Mouse (Mus musculus) naive thymus-derived CD4-positive, alpha-beta T cell, adult 2 months (primary cell): ENCODE results near the gene Gm37240.

Experiments
- DNase-seq: peaks from one replicate; pipeline ENCODE4 v3.0.0-alpha.2; 2011; ENCODE audit warnings: low read depth

The Gm37240 gene

DNA sequence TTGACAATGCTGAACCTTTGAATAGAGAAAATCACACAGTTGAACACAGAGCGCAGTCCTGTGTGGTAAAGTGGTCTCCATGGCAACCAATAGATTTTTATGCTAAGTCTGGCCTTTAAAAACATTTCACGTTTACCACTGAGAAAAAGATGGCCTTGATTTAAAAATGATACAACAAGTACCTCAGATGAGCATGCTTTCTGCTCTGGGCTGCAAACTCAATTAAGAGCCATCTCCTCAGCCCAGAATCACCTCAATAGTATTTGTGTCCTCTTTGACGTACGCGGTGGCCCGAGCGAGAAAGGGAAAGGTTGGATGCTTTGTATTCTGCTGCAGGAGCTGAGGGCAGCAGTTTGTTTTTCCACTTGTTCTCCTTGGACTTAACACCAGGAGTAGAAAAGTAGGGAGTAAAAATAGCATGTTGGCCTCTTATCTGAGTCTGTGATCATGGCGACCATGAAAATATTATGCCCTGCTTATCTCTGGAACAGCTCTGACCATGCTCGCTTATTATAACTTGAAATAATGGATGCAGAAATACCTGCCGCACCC, 548.0 kb downstream of the Gm37240 start:
- DNase-seq = no peak

DNA sequence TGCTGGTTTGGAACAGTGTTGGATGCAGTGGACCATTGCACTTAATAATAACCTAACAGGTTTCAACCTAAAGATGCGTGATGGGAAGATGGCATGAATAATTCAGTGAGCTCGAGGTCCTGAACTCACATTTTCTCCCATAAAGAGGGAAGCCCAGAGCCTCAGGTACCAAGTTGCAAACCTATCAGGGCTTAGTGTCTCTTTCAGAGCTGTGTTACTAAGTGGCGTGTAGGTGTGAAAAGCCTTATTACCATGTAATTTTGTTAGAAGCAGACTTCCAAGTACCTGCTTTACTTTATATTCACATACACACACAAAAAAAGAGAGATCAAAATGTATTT, 548.6 kb downstream of the Gm37240 start:
- DNase-seq = no peak

DNA sequence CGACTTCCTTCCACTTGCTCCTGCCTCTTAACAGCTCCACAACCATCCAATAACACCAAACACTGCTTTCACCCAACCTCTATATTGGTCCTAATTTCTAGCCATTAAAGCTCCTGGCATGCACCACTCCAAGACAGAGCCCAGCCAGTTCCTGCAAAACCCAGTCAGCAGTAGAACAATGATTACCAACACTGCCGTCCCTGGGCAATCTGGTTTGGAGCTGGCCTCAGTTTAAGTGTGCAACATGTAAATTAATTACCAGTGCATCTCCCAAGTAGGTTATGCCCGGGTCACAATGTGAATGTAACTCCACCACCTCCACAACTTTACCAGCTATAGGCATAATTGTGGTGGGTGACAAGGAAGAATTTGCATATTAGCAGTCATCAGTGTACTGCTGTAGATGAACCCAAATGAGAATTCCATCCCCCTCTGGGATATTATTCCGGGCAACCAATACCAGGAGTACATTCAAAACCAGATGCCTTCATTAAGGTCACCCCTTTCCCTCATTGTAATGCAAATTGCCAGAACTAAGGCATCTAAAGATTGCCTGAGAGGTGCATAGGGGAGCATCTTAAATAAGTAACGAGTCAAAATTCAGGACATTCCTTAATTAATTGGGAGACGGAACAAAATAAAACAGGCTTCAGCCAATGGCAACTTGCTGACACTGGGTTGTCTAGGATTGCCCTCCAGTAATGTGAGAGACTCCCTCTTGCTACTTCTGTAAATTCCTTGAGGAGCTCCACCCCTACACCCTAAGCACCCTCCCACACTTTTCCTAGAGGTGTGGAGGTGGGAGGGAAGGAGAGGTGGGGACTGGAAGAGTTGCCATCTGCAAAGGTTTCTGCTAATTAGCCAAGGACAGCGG, 549.2 kb downstream of the Gm37240 start:
- DNase-seq = no peak

DNA sequence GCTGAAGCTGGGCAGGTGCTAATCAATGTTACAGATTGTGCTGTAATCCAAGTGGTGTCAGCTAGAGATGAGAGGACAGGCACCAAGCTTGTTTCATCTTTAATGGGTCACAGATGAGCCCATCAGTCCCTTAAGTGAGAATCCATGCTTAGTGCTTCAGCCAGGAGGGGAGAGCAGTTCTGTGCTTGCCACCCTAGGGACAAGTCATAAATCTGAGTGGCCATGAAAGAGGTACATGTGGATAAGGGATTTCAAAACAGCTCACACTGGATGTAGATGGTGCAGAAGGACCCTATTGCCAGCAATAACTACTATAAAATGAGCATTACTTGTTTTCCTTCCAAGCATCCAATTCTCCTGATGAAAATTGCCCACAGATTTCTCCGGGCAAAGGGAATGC, 551.8 kb downstream of the Gm37240 start:
- DNase-seq = no peak

DNA sequence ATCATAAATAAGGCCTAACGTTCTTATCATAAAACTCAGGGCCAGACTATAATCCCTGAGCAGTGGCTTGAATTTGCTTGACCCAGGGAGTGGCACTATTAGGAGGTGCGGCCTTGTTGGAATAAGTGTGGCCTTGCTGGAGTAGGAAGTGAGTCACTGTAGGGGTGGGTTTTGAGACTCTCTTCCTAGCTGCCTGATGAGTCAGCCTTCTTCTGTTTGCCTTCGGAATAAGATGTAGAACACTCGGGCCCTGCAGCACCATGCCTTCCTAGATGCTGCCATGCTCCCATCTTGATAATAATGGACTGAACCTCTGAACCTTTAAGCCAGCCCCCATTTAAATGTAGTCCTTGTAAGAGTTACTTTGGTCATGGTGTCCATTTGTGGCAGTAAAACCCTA, 555.0 kb downstream of the Gm37240 start:
- no peak for DNase-seq

DNA sequence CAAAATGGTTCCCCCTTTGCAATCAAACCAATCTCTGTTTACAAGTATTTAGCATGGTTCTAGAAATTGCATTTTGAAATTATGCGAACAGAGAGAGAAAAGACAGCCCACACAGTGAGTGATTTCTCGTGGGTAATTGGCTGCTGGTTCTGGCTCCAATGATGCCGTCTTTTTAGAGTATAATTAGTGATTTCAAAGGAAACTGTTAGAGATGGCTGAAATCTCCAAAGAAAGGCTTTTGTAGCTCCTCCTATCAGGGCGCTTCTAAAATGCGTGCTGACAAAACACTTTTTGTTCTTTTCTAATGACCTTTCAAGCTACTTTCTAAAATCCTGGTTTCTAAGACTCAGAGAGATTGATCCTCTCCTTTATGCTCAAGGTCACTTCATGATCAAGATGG, 569.1 kb downstream of the Gm37240 start:
- no peak for DNase-seq

DNA sequence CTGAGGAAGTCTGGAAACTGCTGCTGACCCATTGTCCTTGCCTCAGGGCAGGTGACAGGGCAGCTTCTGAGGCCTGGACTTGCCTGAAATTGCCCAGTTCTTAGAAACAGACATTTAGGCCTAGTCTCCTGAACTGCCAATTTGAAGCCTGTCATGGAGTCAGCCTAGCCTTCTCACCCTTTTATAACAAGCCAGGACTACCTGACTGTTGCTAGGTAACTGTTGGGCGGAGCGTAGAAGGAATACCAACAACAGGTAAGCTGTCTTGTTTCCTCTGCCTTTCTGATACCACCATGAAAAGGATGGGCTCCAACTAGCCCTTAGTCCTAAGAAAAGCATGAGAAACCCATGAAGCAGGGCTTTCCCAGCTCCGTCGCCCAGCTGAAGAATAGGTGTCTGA, 570.0 kb downstream of the Gm37240 start:
- no peak for DNase-seq

DNA sequence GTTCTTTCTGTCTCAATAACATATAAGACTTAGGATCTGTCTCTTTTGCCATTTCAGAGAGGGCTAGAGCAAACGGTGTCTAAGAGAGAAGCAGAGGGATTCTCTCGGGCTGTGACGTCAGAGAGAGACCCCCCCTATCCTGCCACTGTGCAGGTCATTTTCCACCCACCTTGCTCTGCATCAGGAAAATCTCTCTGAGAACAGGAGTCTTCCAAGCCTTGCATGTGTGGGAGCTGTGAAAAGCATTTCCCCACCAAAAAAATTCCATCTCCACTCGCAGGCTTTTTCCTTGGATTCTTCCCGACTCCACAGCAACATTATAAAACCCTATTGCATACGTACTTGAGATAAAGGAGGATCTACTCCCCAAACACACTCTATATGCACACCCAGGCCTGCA, 572.4 kb downstream of the Gm37240 start:
- DNase-seq = no peak

DNA sequence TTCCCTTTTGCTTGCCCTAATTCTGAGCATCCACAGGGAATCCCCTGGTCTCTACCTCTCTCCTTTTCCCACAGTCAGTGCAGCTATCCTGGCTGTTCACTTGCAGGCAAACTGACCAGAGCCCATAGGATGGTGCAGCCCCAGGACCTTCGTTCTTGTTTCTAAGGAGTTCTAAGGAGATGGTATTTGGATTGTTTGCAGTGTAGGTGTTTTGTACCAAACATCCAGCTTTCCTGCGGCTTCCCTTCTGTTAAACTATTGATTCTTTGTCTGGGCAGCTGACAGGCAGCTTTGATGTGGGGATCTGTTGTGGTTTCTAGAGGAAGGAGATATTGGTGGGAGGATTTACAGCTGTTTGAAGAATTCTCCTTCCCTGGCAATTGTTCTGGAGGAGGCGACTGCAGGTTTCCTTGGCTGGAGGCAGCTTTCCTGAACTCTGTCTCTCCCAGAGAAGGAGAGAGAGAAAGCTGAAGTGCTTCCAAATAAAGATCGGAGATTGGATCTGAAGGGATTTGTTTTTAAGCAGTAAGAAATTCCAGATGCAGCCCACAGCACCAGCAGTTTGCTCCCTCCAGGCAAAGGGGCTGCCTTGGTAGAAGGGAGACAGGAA, 573.6 kb downstream of the Gm37240 start:
- no peak for DNase-seq

DNA sequence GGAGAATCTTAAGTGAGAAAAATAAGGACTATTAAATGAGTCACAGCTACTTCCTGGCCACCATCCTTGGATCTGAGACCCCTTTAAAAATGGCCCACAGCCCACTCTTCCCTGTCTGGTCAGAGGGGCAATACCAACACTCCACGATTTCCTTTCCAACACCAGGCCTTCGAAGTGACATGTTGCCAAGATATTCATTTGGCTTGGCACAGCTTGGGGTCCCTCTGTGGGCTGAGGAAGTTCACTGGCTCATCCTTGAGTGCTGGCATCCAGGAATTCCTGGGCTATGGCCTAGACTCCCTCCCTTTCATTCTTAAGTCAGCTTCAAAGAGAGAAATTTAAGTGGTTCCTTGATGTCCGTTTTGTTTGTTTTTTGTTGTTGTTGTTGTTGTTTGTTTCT, 576.1 kb downstream of the Gm37240 start:
- no peak for DNase-seq

DNA sequence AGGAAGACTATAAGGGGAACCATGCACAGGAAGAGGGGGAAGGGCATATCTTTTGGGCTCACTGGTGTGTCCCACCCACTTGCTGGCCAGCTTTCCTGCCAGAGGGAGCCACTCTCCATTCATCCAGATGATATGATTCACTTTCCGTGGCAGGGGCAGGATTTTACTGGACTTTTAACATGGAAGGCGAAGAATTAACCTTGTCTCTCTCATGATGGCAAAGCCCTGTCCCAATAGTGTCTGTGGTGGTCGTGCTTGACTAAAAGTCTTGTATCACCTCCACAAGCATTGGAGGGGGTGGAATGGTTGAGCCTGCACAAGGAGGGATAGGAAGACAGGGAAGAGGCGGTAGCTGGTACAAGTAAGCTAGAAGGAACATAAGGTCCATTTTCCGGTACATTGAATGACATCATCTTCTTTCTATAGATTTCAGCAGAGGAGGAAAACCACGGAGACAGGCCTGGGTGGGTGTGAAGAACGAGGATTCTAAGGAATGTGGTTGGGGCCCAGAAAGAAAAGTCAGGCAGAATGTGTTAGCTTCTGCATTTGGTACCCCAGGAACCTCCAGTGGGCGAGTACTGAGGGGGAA, 576.8 kb downstream of the Gm37240 start:
- DNase-seq = no peak

DNA sequence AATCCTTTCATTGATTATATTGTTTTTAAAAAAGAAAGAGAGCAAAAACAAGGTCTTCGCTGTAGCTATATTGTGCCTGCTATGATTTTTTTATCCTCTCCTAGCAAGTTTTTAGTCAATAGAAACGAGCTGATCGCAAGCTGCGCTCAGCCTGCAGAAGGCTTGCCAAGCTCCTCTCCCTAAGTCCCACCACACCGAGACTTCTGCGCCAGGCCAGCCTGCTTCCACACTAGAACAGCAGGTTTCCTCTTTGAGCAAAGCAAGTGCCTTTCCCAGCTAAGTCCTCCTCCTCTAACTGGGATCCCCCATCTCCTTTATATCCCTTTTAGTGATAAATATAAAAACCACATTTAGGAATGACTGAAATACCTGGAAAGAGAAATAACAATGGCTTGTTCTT, 578.1 kb downstream of the Gm37240 start:
- DNase-seq = no peak

DNA sequence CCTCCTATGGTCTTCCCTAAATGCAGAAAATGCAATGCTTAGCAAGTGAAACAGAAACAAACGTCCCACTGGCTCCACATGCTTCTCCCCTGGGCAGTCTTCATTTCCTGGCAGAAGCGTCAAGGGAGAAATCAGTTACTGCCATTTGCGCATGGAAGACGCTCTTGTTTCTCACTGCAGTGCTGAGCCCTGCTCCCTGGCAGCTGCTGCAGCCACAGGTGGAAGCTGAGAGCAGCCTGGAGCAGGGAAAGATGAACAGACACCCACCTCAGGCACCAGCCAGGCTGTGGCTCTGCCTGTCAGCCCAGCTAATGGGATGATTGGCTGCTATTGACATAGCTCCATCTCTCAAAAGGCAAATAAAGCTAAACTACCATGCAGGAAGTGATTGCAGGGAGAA, 578.6 kb downstream of the Gm37240 start:
- DNase-seq = no peak

DNA sequence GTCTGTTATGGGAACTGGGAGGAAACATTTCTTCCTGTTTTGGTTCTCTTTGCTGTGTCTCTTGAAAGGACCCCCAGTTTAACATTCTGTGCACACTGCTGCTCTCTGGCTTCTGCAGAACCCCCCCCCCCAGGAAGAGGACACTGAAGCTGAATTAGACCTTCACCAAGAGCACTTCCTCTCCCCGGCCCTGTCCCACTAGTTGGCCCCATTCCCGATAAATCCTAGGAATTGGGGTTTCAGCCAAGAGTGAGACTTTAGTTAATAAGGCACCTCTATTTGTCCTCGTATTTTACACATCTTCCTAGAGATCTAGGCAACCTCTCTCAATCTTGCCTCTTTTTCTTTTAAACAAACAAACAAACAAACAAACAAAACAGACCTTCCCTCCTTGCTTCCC, 585.5 kb downstream of the Gm37240 start:
- DNase-seq = no peak

DNA sequence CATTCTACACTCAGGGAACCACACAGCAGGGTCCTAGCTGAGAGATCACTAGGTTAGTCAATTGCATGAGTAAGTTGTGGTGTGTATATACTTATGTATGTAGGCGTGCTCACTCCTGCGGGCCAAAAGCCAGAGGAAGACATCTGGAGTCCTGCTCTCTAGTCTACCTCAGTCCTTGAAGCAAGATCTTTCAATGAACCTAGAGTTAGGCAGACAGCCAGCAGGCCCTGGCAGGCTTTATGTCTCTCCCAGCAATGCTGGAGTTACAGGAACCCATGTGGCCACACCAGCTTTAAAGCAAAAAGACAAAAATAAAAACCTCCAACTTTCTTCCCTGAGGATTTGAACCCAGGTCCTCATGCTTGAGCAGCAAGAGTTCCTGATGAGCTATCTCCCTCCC, 586.0 kb downstream of the Gm37240 start:
- DNase-seq = no peak

DNA sequence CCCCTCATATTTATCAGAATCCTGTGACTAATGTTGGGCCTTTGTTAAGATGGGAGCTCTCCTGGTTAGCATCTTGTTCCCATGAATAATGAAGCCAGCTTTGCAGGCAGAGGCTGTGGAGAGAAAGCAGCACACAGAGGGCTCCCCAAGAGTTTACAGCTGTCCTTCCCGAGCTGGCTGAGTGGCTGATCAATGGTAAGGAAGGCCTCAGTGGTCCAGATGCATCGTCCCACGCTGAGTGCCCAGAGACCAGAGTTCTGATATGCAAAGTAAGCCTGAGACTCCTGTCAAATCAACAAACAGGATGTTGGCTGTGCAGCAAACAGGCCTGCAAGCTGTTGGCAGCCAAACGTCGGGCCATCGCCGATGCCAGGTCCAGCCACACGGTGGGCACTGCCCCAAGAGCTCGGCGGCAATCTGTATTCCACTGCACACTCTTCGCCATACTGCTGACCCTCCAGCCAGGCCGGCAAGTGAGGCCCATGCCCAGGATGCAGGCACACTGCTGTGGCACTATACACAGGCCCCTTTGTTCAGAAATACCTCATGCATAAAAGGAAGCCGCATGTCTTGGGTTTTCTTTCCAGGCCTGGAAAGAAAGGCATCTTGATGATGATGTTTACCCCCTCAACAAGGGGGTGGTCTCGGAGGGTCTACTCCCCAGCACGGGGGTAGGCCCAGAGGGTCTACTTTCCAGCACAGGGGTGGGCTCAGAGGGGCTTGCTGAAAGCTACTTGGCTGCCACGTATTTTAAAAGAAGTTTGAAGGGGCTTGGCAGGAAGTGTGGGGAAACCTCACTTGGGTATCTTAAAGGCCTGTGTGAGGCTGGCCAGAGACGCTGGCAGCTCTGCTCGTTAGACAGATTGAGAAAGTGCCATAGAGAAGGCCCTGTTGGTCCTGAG, 587.4 kb downstream of the Gm37240 start:
- no peak for DNase-seq

DNA sequence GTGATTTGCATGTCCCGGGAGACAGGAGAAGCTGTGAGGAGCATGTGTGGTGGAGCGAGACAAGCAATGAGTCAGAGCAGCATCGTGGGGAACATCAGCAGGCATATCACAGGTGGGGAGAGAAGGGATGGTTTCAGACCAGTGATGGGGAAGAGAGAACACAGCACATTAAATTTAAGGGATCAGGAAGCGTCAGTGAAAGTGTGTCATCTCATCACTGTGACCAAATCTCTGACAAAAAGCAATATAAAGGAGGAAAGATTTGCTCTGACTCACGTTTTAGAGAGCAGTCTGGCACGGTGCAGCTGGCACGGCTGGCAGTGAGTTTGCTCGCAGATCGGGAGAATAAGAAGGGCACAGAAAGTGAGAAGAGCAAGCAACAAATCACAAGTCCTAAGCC, 592.1 kb downstream of the Gm37240 start:
- no peak for DNase-seq

DNA sequence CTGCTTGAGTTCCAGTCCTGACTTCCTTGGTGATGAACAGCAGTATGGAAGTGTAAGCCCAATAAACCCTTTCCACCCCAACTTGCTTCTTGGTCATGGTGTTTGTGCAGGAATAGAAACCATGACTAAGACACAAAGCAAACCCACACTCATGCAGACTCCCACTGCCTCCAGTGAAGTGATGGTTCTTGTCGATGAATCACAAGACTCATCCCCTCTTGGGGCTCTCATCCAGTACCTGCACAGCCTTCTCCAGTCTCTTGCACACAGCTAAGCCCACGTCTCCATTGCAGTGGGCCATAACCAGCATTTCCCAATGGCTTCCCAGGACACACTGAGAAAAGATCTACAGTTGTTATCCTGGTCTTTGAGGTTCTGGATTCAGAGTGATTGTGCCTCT, 599.7 kb downstream of the Gm37240 start:
- no peak for DNase-seq

DNA sequence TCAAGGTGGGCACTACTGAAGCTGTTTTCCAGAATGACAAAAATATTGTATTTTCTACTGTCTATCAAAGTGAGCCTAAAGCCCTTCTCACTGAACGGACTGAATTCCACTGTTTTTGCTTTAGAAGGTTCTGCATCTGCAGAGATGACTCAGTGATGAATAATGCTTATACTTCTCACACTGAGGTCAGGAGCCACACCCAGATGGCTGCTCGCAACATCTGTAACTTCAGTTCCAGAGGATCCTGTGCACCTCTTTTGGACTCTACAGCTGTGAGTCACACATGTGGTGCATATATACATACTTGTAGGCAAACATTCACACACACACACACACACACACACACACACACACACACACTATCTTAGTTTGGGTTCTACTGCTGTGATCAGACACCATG, 602.8 kb downstream of the Gm37240 start:
- DNase-seq = no peak

DNA sequence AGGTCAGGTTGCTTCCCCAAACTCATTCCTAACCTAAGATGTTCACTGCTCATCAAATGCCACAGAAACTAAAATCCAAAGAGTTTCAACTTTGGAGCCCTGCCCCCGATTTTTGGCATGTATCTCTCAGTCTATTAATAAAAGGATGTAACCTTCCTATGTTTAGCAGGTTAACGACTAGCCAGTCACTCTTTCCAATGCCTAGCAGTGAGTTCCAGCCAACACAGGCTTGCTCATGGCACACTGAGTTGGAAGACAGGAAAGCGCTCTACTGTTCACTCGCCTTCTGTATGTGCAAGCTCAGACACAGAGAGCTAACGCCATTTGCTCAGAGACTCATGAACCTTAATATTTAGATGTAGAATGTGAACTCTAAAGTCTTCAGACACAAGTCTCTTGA, 604.5 kb downstream of the Gm37240 start:
- DNase-seq = no peak

DNA sequence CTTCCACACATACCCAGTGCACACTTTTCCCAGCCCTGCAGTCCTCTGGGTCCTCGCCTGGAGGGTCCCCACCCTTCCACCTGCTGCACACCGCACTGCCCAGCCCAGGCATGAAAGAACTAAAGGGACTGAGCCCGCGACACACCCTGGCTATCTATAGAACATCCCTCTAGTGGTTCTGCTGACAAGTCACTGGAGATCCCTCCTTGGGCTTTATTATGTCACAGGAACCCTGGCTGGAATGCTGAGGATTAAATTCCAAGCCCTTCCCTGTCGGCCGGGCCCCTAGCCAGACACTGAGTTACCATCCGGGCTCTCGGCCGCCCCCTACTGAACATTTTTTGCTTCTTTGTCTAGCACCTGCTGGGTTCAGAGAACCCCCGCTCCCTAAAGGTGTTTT, 612.2 kb downstream of the Gm37240 start:
- DNase-seq = no peak

DNA sequence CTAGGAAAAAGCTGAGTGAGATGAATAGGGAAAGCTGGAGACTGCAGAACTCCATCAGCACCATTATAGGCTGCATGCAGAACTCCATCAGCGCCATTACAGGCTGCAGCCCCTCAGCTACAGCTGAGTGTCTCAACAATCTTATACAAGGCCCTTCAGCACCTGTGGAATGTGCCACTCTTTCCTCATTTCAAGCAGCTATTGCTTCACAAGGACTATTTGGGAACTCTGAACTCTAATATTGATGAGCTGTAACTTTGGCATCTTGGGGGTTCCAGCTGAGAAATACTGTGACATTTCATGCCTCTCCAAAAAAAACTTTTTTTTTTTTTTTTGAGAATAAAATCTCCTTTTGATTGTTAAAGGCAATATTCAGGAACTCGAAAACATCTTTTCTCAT, 615.8 kb downstream of the Gm37240 start:
- no peak for DNase-seq
